Mouse (Mus musculus) G1E-ER4 (cell line): ENCODE data around the gene Arih1. TPM values are rescaled to one million over a fixed set of nuclear protein-coding genes. Genes with fewer than 3 reads are reported as not detected.

Source experiments
- GATA1 ChIP-seq: IDR thresholded peaks from one replicate; pipeline ENCODE4 v1.8.0; 2012; ENCODE audit warnings: low read length, inconsistent platforms
- polyA plus RNA-seq: library from polyadenylated mRNA; stranded (reverse); fragments of >175 nt; gene quantifications from 2 replicates; pipeline ENCODE4 v1.2.3, GENCODE M21; 2012

Arih1 gene
- polyA plus RNA-seq, 1 experiment = 61.7 TPM

DNA sequence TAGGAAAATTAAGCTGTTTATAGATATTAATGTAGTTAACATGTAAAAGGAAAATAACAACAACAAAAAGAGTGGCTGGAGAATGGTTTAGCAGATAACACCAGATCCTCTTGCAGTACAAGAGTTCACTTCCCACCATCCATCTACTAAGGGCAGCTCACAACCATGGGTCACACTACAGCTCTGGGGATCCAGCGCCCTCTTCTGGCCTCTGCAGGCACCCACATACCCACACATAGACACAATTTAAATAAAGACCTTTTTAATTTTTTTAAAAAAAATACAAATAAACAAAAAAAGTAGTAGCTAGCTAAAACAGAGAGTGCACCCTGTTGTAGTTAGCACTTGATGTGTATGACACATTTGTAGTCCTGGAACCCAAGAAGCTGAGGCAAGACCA is 4.0 kb downstream of the Arih1 start:
- no peak for TF ChIP-seq GATA1

DNA sequence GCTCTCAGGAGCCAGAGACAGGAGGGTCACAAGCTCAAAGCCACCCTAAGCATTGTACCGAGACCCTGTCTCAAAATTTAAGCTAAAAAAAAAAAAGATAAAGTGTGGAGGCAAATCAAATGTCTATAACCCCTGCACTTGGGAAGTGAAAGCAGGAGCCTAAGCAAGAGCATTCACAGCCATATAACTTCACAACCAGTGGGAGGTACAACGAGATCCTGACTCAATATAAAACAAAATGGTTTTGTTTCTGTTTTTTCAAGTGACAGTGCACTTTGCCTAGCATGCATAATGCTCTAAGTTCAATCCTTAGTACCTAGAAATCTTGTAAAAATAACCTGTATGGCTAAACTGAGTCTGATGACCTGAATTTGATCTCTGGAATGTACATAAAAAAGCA is 9.8 kb downstream of the Arih1 start:
- TF ChIP-seq GATA1 = no peak

DNA sequence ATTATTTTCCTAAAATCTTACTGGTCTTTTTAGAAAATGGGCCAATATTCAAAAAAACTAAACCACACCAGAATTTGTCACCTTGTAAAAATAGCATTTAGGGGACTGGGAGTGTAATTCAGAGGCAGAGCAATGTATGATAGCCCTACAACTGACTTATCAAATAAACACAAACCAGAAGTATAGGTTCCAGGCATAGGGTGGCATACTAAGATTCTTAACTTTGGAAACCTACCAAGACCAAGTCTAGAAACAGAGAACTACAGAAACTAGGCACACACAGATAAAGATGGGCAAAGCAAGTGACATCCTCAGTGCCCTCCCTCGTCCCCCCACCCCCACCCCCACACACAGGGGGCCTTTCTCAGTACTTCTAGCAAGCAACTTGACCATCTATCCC is 11.6 kb downstream of the Arih1 start:
- no peak for TF ChIP-seq GATA1

DNA sequence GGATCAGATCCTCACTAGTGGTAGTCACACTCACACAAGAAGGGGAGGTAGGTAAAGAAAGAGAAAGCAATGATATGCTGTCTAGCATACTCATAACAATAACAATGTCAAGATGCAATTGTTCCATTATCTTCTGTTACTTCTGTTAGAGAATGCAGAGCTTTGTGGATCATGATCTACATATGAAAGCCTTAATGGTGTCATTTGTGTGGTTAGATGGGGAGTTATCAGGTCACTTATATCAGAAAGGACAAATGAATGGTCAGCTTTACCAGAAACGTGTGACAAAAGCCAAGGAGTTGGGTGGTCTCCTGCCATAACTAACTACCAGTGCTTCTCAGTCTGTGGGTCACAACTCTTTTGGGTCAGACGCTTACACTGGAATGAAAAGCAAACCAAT is 13.2 kb downstream of the Arih1 start:
- no peak for TF ChIP-seq GATA1

DNA sequence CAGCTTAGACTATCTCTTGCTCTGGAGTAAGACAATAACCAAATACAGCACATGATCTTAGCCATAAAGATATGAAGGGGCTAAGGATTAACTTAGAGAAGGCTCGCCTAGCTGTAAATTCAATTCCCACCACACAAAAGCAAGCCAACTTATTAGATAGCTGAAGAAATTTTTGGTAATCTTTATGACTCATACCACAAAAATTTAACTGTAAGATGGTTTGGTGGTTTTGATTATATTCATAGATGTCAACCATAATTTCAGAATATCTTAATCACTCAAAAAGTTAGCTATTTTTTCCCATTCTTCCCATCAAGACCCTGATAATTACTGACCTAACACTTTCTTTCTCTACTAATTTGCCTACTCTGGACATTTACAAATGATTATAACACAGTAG is 17.0 kb downstream of the Arih1 start:
- TF ChIP-seq GATA1 = no peak

DNA sequence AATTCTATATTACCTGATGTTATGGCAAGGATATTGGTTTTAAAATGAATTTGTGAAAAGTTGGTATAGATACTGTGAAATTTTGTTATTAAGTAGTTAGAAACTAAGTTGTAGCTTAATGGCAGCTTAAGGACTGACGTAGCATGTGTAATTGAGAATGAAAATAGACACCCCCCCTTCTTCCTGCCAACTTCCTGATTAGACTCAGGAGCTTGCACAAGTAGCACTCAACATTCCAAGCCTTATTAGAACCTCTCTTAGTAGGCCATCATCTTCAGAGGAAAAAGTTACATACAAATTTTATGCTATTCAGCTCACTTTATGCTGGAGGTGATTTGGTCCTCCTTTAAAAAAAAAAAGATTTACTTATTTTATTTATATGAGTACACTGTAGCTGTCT is 22.1 kb downstream of the Arih1 start:
- no peak for TF ChIP-seq GATA1

DNA sequence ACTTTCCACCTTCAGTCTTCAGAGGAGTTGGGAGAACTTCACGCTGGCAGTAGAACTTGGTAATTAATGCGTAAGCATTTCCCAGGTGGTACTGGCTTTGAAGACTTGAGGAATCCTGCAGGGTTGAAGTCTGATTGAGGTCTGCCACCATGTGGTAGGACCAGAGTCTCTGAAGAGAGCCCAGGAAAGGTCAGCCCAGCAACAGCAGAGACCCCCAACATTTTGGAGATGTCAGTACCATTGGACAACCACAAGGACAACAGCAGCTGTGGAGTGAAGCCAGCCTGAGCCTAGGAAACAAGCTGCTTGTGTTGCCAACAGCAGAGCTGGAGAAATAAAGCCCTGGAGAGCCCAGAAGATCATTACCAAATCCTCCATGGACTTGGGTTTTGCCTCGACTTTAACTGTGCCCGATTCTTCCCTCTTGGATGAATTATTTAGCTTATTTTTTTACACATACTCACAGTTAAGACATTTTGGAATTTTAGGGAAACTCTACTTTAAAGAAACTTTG is 27.4 kb downstream of the Arih1 start:
- TF ChIP-seq GATA1 = no peak

DNA sequence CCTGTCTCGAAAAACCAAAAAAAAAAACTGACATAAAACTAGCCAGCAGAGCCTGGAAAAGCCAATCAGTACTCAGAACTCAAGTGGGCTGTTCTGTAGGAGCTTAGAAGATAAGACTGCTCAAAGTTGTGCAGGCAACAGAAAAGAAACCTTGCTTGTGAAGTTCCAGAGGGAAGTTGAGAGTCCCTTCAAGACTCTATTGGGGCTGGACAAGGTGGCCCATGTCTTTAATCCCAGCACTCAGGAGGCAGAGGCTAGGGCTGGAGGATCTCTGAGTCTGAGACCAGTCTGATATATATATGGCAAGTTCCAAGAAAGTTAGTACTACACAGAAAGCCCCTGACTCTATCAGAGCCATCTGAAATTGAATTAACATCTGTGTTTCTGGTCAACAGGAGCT is 28.0 kb downstream of the Arih1 start:
- TF ChIP-seq GATA1 = no peak

DNA sequence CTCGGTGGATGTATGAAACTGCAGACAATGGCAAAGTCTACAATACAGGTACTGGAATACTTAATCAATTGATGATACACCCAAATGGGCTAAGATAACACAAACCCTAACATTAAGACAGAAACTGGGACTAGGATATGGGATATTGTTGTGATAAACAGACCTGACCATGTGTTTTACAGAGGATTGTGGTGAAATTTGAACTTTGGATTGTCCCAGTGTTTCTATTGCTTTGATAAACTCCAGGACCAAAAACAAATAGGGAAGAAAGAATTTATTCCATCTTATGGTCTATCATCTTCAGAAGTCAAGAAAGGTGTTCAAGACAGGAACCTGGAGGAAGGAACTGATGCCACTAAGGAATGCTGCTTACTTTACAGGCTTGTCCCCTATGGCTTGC is 28.7 kb downstream of the Arih1 start:
- TF ChIP-seq GATA1 = no peak

DNA sequence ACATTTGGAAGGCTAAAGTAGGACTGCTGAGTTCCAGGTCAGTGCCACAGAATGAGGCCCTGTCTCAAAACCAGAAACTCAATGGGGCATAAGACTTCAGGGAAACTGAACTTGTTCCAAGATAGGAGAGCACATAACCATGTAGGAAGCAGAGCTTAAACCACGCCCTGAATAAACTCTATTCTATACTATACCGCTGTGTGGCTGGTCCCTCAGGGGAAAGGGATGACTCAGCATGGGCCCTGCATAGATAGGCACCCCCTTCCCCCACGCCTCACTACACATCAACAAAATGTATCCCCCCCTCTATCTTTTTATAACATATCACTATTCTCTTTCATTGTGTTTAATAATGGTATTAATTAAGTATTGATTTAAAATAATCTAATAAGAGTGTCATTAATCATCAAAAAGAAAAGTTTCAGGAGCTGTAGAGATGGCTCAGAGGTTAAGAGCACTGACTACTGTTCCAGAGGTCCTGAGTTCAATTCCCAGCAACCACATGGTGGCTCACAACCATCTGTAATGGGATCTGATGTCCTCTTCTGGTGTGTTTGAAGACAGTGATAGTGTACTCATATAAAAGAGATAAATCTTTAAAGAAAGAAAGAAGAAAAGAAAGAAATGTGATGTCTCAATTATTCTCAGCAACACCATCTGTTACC is 30.9 kb downstream of the Arih1 start:
- TF ChIP-seq GATA1 = no peak

DNA sequence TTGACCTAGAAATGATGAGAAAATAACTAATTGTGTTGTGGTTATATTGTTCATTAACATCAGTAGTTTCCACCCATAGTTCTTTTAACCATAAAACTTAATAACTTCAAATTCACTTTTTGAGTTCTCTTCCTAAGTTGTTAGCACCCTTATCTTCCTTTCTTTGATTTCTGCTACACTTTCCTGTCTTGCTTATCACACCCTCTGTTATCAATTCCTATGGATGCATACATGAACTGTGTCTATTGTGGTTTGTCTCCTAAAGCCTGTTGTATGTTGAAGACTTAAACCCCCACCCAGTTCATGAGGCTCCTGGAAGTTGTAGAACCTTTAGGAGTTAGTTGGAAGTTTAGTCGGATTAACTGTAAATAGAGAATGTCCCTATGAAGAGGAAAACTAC is 52.7 kb downstream of the Arih1 start:
- TF ChIP-seq GATA1 = no peak

DNA sequence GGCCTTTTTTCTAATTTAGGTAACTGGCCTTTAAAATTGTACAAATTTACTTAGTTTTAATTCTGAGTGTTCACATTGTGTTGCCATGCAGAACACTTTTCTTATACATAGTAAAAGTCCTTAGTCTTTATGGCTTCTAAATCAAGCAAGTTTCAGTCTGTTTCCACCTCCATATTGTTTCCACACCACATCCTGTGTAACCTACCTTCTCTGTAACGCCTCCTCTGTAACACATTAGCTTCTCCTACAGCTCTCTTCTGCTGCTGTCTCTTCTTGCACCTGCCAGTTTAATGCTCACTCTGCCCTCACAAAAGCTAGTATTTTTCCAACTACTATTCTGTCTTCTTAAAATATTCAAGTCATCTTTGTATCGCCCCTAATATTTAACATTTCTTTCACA is 54.8 kb downstream of the Arih1 start:
- TF ChIP-seq GATA1 = no peak

DNA sequence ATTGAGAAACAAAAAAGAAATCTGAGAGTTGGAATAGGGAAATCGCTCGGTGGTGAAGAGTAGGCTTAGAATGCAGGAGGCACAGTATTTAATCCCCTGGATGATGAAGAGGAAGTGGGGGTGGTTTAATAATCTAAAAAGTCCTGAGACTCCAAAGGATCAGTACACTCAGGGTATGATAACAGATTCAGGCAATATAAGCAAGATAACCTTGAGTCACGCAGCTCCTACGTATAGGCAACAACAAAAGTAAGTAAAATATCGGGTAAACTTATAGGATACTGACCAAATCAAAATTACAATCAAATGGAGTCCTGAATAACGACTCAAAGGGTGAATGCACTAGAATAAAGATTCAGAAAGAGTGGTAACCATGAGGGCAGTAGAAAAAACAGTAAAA is 65.9 kb downstream of the Arih1 start:
- no peak for TF ChIP-seq GATA1

DNA sequence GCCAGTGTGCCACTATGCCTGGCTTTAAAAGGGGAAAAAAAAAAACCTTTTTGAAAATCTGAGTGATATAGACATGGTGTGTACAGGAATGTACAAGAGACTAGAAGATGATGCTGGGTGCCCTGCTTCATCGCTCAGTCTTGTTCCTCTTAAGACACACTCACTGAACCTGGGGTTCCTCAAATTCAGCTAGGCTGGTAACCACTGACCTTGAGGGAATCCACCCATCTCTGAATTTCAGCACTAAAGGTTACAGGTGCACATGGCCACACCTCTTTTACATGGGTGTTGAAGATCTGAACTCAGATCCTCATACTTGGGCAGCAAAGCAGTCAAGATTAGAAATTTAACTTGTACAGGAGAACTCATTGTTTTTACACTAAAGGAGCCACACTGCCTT is 79.1 kb downstream of the Arih1 start:
- no peak for TF ChIP-seq GATA1

DNA sequence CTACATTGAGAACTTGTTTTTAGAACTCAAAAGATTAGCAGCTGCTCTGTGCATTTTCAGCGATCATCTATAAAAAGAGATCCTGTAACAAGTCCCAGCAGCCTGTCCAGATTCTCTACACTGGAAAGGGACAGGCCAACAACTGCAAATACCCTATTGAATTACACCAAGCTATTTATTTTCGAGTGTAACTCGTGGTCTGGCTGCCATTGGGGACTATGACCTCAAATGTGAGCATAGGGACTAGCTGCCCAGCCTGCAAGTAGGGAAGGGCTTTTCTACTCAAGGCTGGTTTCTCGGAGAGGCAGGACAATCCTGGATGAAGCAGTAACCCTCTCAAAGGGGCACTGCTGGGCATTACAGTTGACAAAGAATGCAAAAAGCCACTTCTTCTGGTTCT is 97.3 kb downstream of the Arih1 start:
- TF ChIP-seq GATA1 = no peak

DNA sequence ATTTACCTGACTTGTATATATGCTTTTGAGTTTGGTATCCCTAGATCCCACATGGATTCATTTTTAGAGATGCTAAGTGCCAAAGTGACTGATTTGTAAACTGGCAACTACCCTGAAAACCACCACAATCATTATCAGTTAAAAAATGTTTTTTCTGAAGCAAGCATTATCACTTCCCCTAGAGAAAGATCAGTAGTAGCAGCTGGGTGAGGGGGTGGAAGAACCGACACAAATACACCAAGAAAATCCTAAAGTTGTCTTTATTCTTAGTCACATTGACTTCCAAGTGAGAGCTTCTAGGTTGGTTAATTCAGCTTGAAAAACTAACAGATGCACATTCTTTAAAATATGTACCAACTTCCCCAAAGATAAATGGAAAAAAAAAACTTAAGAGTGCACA is 98.1 kb downstream of the Arih1 start:
- no peak for TF ChIP-seq GATA1

DNA sequence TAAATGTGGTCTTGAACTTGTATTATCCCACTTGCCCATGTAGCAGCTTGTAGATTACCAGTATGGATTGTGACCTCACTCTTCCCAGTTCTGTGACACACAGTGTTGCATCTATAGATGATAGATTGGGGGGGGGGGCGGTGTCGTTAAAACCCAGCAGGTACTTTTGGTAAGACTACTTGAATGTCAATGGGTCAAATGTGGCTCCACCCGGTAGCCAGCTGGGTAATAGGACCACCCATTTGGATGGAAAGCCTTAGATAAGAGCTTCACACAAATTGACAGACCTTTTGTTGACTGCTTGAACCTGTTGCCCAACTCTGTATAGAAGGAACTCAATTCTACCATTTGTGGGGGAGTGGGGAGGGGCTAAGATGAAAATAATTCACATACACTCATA is 99.0 kb downstream of the Arih1 start:
- TF ChIP-seq GATA1 = no peak

DNA sequence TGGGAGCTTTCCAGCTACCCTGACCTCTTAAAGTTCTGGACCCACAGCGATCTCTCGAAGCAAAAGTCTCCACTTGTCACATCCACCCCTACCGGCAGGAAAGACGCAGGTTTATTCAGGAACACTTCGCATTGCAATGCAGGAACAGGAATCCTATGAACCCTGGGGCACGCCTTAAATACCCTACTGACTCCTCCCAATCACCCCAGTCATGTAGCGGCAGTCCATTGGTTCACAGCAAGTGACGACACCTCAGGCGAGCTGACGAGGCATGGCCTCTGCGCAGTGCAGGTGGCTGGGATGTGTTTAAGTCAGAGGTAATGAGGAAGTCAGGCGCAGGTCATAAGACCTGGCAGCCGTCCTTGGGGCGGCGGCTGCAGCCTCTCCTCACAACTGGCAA is 110.8 kb downstream of the Arih1 start:
- no peak for TF ChIP-seq GATA1
